Mouse (Mus musculus): ENCODE measurements around the gene Sept7.

- TF ChIP-seq CTCF (IDR thresholded peaks at IDR 0.05; ENCODE audit: low read depth) (no peak), EP300 (IDR thresholded peaks at IDR 0.05; ENCODE audit: low read depth) (no peak)
Observed at GRCm38 (mm10) chr9:25262087-25262486, 9.8 kb downstream of the Sept7 start.

All from liver, postnatal 0 days (tissue).